Mouse (Mus musculus): Measurements from ENCODE around the gene Mt4.

- no peak for TF ChIP-seq POLR2A (IDR thresholded peaks at IDR 0.05; ENCODE audit: borderline replicate concordance, insufficient read depth, low read length)
- no peak for TF ChIP-seq CTCF (IDR thresholded peaks at IDR 0.05; ENCODE audit: borderline replicate concordance, insufficient read depth, low read depth, low read length)
These were observed 15.4 kb upstream of the Mt4 start for GRCm38 (mm10) chr8:94121625-94122024.
